Mouse (Mus musculus) layer of hippocampus, adult 2 months (tissue): ENCODE measurements around the gene Robo1. TPM values are rescaled to one million over a fixed set of nuclear protein-coding genes. Genes with fewer than 3 reads are reported as not detected.

Experiments
- DNase-seq, 2 experiments: peaks; one replicate each; pipeline ENCODE4 v3.0.0; 2022; ENCODE audit warnings: low spot score in 2 of 2
- H3K27ac ChIP-seq: fragments of 200-600 bp; 2 replicates; pipeline ENCODE4 v1.8.1; 2022
- H3K4me3 ChIP-seq: fragments of 200-600 bp; 2 replicates; pipeline ENCODE4 v1.8.1; 2022; ENCODE audit warnings: mild to moderate bottlenecking
- CTCF ChIP-seq: fragments of 200-600 bp; conservative IDR thresholded peaks from 2 replicates; pipeline ENCODE4 v1.8.1; 2022; ENCODE audit warnings: antibody characterized with exemption, mild to moderate bottlenecking, moderate library complexity
- long read RNA-seq, 2 experiments: library from polyadenylated mRNA; stranded (forward); transcript quantifications; one replicate each; pipeline ENCODE4 v2.0.0; 2021; ENCODE audit warnings: borderline mapping rate in 2 of 2
- total RNA-seq, 2 experiments: library from RNA; stranded (reverse); gene quantifications; 2 replicates each; pipeline ENCODE4 v1.2.3; 2021

Robo1 gene
- 10 to 100 TPM; 65.8 to 68.1 TPM for total RNA-seq
- long read RNA-seq, experiment 1, full-length matches to known transcripts, result 6 of 20 reads
- long read RNA-seq, experiment 1, partial matches to known transcripts, result 7 of 20 reads
- long read RNA-seq, experiment 1, other reads (novel, unspliced or antisense), result 7 of 20 reads
- long read RNA-seq, experiment 2, full-length matches to known transcripts, result 5 of 40 reads
- long read RNA-seq, experiment 2, partial matches to known transcripts, result 27 of 40 reads
- long read RNA-seq, experiment 2, other reads (novel, unspliced or antisense), result 8 of 40 reads

DNA sequence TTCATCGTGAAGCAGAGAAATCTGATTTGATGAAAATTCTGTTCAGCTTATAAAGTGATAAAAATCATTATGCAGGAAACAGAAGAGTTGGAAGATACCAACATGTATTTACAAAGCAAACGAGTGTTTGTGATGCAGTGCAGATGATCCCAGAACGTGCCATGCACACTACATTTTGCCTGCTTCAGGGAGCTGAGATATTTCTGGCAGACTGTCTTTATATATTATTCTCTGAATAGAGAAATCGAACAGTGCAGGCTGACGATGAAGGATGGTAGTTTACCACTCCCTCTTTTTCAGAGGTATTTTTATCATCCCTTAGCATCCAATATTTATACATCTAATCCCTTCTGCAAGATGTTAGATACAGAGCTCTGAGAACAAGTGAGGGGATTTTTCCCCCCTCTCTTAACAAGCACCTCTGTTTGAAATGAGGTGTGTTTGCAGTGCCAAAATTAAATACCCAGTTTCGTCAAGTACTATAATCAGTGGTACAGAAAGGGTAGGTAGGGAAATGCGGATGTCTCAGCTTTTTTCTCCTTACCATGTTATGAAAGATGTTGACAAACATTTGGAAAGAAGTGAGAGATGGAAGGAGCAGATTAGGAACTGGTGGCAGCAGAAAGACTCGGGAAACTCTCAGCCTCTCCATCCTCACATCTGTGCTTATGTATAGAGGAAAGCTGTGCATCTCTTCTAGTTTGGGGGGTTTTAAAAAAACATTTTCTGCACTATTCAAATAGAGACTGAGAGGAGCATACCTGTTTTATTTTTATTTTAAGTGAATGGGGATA, at the start of gene Robo1:
Gene Robo1, plus strand, starts transcription at position 770 of the 794 bp plus-strand sequence.
- no peak for TF ChIP-seq CTCF
- Histone ChIP-seq H3K27ac (peak within 1 kb of the TSS; percentile 56), H3K4me3 (peak within 1 kb of the TSS; percentile 52)
- no peak for DNase-seq

- Histone ChIP-seq H3K27ac (no peak overlapping the region), H3K4me3 (no peak overlapping the region)
- no peak for TF ChIP-seq CTCF
- no peak for DNase-seq
These were observed 40.3 kb upstream of the Robo1 start for GRCm38 (mm10) chr16:72267839-72268238.

GRCm38 (mm10) chr16:72276390-72277074, 31.6 kb upstream of the Robo1 start:
- H3K4me3 ChIP-seq, result no peak overlapping the region
- H3K27ac ChIP-seq, result no peak overlapping the region
- no peak for TF ChIP-seq CTCF
- DNase-seq, result no peak

- peak overlapping the region; percentile 52 for H3K4me3 ChIP-seq
- no peak for TF ChIP-seq CTCF
- peak overlapping the region; percentile 56 for H3K27ac ChIP-seq
- no peak for DNase-seq
These were observed 194 bp downstream of the Robo1 start for GRCm38 (mm10) chr16:72308331-72308668.

GRCm38 (mm10) chr16:72327321-72327720, 19.2 kb downstream of the Robo1 start:
- no peak for DNase-seq
- Histone ChIP-seq H3K4me3 (no peak overlapping the region), H3K27ac (no peak overlapping the region)
- TF ChIP-seq CTCF, result no peak

DNA sequence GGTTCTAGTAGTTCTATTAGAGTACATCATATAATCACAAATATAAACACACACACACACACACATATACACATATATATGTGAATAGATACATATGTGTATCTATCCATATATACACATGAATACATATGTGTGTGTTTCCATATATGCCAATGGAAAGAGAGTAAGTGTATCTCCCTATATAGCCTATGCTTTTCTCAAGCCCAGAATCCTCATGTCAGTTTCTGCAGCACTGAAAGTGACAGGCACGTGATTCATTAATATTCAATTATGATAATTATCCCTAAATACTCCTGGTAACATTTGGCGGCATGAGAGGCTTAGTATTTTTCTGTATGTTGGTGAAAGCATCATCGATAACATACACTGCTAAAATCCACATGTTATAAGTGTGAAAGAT, 20.5 kb downstream of the Robo1 start:
- H3K27ac ChIP-seq, result no peak overlapping the region
- H3K4me3 ChIP-seq, result no peak overlapping the region
- no peak for TF ChIP-seq CTCF
- DNase-seq, result no peak

GRCm38 (mm10) chr16:72337757-72338156, 29.7 kb downstream of the Robo1 start:
- H3K4me3 ChIP-seq, result no peak overlapping the region
- H3K27ac ChIP-seq, result no peak overlapping the region
- TF ChIP-seq CTCF, result no peak
- no peak for DNase-seq

GRCm38 (mm10) chr16:72350422-72350821, 42.3 kb downstream of the Robo1 start:
- no peak overlapping the region for H3K4me3 ChIP-seq
- DNase-seq, result no peak
- TF ChIP-seq CTCF, result no peak
- no peak overlapping the region for H3K27ac ChIP-seq

DNA sequence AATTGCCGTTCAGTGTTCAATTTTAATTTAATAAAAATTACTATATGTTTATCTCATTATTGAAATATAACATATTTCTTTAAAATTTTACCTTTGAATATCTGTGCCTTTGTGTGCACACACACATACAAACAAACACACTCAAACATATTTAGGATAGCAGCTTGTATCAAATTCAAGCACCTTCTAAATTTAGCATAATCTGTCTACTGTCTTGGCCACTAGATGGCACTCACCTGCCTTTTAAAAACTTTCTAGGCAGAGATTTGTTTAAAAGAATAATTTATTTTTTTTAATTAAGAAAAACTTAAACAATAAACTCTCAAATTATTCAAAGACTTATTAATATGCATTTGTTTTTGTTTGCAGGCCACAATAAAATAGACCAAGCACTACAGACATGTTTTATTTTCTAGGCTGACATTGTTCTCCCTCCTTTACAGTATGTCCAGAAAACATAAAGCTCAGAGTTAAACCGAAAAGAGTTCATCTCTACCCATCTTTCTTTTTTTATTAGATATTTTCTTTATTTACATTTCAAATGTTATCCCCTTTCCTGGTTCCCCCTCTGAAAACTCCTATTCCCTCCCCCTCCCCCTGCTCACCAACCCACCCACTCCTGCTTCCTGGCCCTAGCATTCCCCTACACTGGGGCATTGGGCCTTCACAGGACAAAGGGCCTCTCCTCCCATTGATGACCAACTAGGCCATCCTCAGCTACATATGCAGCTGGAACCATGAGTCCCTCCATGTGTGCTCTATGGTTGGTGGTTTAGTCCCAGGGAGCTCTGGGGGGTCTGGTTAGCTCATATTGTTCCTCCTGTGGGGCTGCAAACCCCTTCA, 48.6 kb downstream of the Robo1 start:
- peak; percentile 88 for TF ChIP-seq CTCF
- Histone ChIP-seq H3K4me3 (no peak overlapping the region), H3K27ac (no peak overlapping the region)
- peak; percentile 8 to 25 for DNase-seq

DNA sequence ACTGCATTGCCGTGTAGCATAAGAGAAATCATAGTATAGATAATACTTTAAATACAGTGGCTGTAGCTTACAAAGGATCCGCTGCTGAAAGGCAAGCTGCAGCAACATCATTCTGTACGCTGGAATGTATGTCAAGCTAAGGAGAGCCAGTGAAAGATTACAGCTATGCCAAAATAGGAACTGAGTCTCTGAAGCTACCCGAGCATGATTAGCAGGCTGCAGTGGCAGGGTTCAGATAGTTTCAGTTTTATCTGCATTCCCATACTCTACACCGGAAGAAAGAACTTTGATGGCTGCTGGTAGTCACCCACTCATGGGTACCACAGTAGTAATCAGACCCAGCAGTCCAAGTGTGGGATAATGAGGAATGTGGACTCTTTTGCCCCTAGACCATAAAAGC, 68.8 kb downstream of the Robo1 start:
- no peak overlapping the region for H3K27ac ChIP-seq
- H3K4me3 ChIP-seq, result no peak overlapping the region
- no peak for TF ChIP-seq CTCF
- DNase-seq, result no peak

- DNase-seq, result no peak
- Histone ChIP-seq H3K27ac (no peak overlapping the region), H3K4me3 (no peak overlapping the region)
- TF ChIP-seq CTCF, result no peak
These were observed 73.7 kb downstream of the Robo1 start for GRCm38 (mm10) chr16:72381819-72382218.

DNA sequence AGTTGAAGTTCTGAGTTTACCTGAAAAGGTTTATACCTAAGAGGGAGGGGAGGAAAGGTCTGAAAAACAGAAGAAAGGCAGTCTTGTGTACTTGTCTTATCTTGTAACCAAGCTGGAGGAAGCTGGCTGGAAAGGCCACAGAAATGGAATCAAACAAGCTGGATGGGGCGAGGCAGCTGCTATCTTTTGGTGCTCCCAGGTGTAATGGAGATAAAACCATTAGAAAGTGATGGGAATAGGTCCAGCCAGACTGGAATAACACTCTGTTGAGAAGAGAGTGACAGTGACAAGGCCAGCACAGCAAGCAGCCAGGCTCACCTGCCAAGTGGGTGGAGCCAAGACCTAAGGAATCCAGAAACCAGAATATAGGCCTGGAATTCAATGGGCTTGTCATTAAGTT, 75.5 kb downstream of the Robo1 start:
- no peak for DNase-seq
- Histone ChIP-seq H3K27ac (no peak overlapping the region), H3K4me3 (no peak overlapping the region)
- TF ChIP-seq CTCF, result no peak
